Mouse (Mus musculus): Measurements from ENCODE around the gene Tmem219. TPM values are rescaled to one million over a fixed set of nuclear protein-coding genes. Genes with fewer than 3 reads are reported as not detected.
"Not testable (repeated sequence)": the region's sequence is repeated elsewhere in the genome, so short reads cannot be mapped to it uniquely, and the experiment has no call there.

Gene Tmem219
- polyA plus RNA-seq, 1 experiment, result 94.7 TPM

DNA sequence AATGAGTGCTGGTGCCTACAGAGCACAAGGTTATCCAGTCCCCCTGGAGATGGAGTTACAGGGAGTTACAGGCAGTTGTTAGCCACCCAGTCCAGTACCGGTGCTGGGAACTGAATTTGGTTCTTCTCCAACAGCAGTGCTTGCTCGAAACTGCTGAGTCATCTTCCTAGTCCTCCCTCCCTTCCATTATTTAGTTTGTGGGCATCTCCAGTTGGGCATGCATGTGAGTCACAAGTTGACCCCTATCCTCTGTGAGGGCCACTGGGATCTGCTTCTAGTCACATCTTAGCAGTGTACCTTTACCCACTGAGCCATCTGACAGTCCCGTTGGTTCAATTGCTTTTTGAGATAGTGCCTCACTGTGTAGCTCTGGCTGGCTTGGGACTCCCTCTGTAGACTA is 17.1 kb downstream of the Tmem219 start:
- no peak for DNase-seq
- Histone ChIP-seq H3K4me1 (replicated peaks; ENCODE audit: control insufficient read depth, insufficient read depth, low read length) (no peaks in the 10 kb centered on the region), H3K27ac (ENCODE audit: control insufficient read depth, insufficient read depth, low read length) (no peak overlapping the region), H3K4me3 (ENCODE audit: control insufficient read depth, insufficient read depth, low read length) (no peak overlapping the region), H3K36me3 (ENCODE audit: control insufficient read depth, insufficient read depth, low read length) (no peaks in the 10 kb centered on the region), H3K27me3 (ENCODE audit: control insufficient read depth, insufficient read depth, low read length) (no peaks in the 10 kb centered on the region)
- TF ChIP-seq CTCF (IDR thresholded peaks at IDR 0.05; ENCODE audit: borderline replicate concordance, control insufficient read depth, extremely low read depth, insufficient read depth, low read length, poor library complexity) (no peak), POLR2A (IDR thresholded peaks at IDR 0.05; ENCODE audit: control insufficient read depth, extremely low read depth, insufficient read depth, low read length, poor library complexity) (no peak)
- WGBS, result 51% methylated on average over 3 of the region's 3 CpGs

- H3K27me3 ChIP-seq (ENCODE audit: control insufficient read depth, insufficient read depth, low read length); H3K36me3 ChIP-seq (ENCODE audit: control insufficient read depth, insufficient read depth, low read length); DNase-seq; H3K4me3 ChIP-seq (ENCODE audit: control insufficient read depth, insufficient read depth, low read length); H3K27ac ChIP-seq (ENCODE audit: control insufficient read depth, insufficient read depth, low read length): not testable (repeated sequence)
- H3K4me1 ChIP-seq (replicated peaks; ENCODE audit: control insufficient read depth, insufficient read depth, low read length), result peaks cover 14% of the 10 kb centered on the region
- 95% methylated on average over 7 of the region's 9 CpGs for WGBS
Observed at GRCm38 (mm10) chr7:126899781-126900180, 22.9 kb downstream of the Tmem219 start.

DNA sequence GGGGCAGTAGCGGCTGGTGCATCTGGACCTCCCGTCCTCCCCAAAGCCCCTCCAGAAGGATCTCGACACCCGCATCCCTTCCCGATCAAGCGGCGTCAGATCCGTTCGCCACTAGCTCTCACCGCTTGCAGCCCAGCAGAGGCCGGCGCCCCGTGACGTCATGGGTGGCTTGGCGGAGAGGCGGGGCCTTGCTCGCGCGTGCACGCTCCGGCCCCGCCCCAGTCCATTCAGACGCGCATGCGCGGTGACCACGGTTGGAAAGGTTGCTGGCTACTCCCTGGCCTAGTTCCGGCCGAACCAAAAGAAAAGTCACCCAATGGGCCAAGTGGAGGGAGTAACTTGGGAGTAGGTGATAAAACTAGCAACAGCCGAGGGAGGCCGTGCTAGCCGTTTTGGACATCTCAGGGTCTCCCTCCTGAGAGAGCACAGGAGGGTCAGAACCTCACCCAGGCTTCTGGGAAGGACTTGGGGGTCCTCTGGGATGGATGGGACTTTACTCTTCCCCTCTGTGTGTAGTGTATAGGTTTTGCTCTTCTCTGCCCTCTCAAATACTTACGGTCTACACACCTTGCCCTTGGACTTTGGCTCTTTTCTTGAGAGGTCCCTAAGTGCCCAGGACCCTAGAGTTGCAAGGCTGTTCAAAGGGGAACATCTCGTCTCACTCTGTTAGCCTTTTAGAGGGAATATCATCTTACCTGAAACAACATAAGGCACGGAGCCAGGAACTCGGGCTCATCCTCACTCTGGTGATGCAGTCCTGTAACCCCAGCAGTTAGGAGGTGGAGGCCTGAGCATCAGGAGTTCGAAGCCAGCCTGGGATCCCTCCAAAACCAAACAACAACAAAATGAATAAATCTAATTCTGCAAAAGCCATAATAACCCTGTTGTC is 24.4 kb downstream of the Tmem219 start:
- DNase-seq, result peak; percentile 93
- Histone ChIP-seq H3K4me3 (ENCODE audit: control insufficient read depth, insufficient read depth, low read length) (peak overlapping the region; percentile 78), H3K27me3 (ENCODE audit: control insufficient read depth, insufficient read depth, low read length) (no peaks in the 10 kb centered on the region), H3K27ac (ENCODE audit: control insufficient read depth, insufficient read depth, low read length) (peak overlapping the region; percentile 8; the same call in 1 of the 2 replicates), H3K36me3 (ENCODE audit: control insufficient read depth, insufficient read depth, low read length) (no peaks in the 10 kb centered on the region), H3K4me1 (replicated peaks; ENCODE audit: control insufficient read depth, insufficient read depth, low read length) (peaks cover 14% of the 10 kb centered on the region)
- 15% methylated on average over 37 of the region's 37 CpGs for WGBS
- 0 out of 2 replicates have a peak, but pooled peaks have one; percentile 41 for TF ChIP-seq CTCF (IDR thresholded peaks at IDR 0.05; ENCODE audit: borderline replicate concordance, control insufficient read depth, extremely low read depth, insufficient read depth, low read length, poor library complexity)
- TF ChIP-seq POLR2A (IDR thresholded peaks at IDR 0.05; ENCODE audit: control insufficient read depth, extremely low read depth, insufficient read depth, low read length, poor library complexity), result peak; percentile 66; the same call in 1 of the 2 replicates

DNA sequence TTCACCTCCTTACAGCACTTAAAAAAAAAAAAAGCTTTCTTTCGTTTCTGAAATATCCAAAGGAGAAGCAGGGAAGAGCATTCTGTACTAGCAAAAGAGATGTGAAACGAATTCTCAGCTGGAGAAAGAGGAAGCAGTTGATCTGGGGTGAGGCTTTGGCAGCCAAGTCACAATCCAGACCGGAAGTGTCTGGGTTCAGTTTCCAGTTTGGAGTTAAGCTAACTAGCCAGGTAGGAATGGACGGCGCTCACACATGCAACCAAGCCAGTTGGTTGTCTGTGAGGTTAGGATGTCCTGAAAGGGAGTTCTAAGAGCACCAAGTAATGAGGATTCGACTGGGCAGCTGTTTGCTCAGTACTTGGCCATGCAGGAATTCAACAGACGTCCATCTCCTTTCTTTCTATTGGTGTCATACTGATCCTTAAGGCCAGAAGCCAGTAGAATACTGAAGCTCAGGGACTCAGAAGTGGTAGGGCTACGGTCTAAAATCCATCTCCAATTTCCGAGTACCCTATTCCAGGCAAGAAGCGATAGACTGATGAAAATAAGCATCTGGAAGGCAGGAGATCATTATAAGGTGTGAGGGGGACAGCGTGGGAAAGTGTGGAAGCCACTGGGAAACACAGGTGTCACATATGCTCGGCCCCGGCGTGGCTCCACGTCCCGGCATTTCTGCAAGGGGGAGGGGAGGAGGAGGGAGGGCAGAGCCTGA is 25.2 kb downstream of the Tmem219 start:
- peak overlapping the region; percentile 8; the same call in 1 of the 2 replicates for H3K27ac ChIP-seq (ENCODE audit: control insufficient read depth, insufficient read depth, low read length)
- TF ChIP-seq POLR2A (IDR thresholded peaks at IDR 0.05; ENCODE audit: control insufficient read depth, extremely low read depth, insufficient read depth, low read length, poor library complexity) (no peak), CTCF (IDR thresholded peaks at IDR 0.05; ENCODE audit: borderline replicate concordance, control insufficient read depth, extremely low read depth, insufficient read depth, low read length, poor library complexity) (no peak)
- DNase-seq, result no peak
- WGBS, result 3% methylated on average over 16 of the region's 16 CpGs
- H3K27me3 ChIP-seq (ENCODE audit: control insufficient read depth, insufficient read depth, low read length), result no peaks in the 10 kb centered on the region
- H3K4me1 ChIP-seq (replicated peaks; ENCODE audit: control insufficient read depth, insufficient read depth, low read length), result peaks cover 14% of the 10 kb centered on the region
- H3K36me3 ChIP-seq (ENCODE audit: control insufficient read depth, insufficient read depth, low read length), result no peaks in the 10 kb centered on the region
- H3K4me3 ChIP-seq (ENCODE audit: control insufficient read depth, insufficient read depth, low read length), result peak overlapping the region; percentile 78

- H3K36me3 ChIP-seq (ENCODE audit: control insufficient read depth, insufficient read depth, low read length), result no peaks in the 10 kb centered on the region
- H3K4me3 ChIP-seq (ENCODE audit: control insufficient read depth, insufficient read depth, low read length), result no peak overlapping the region
- peak overlapping the region; percentile 28; the same call in 1 of the 2 replicates for H3K27ac ChIP-seq (ENCODE audit: control insufficient read depth, insufficient read depth, low read length)
- 80% methylated on average over 5 of the region's 5 CpGs for WGBS
- TF ChIP-seq POLR2A (IDR thresholded peaks at IDR 0.05; ENCODE audit: control insufficient read depth, extremely low read depth, insufficient read depth, low read length, poor library complexity), result no peak
- TF ChIP-seq CTCF (IDR thresholded peaks at IDR 0.05; ENCODE audit: borderline replicate concordance, control insufficient read depth, extremely low read depth, insufficient read depth, low read length, poor library complexity), result no peak
- DNase-seq, result no peak
- H3K4me1 ChIP-seq (replicated peaks; ENCODE audit: control insufficient read depth, insufficient read depth, low read length), result peaks cover 14% of the 10 kb centered on the region
- no peaks in the 10 kb centered on the region for H3K27me3 ChIP-seq (ENCODE audit: control insufficient read depth, insufficient read depth, low read length)
Observed at GRCm38 (mm10) chr7:126896912-126897311, 25.8 kb downstream of the Tmem219 start.

DNA sequence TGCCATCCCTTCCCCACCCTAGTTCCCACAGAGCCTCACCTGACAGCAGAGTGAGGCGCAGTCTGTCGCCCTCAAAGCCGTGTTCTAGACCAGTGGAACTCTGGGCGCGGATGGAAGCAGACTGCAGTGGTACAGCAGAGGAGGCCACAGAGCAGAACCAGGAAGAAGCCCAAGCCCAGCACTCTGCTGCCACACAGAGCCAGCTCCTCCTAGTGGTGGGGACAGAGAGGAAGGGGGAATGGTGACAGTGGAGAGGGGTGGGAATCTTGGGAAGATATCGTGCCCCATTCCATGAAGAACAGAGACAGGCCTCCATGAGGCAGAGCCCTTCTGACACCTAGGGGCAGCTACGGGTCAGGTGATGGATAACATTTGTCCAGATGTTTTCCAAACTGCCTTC is 33.9 kb downstream of the Tmem219 start:
- no peak overlapping the region for H3K27ac ChIP-seq (ENCODE audit: control insufficient read depth, insufficient read depth, low read length)
- no peaks in the 10 kb centered on the region for H3K27me3 ChIP-seq (ENCODE audit: control insufficient read depth, insufficient read depth, low read length)
- H3K4me3 ChIP-seq (ENCODE audit: control insufficient read depth, insufficient read depth, low read length), result no peak overlapping the region
- peaks cover 6% of the 10 kb centered on the region; the same call in 1 of the 2 replicates for H3K4me1 ChIP-seq (replicated peaks; ENCODE audit: control insufficient read depth, insufficient read depth, low read length)
- DNase-seq, result peak; percentile 39
- WGBS, result 70% methylated on average over 7 of the region's 7 CpGs
- H3K36me3 ChIP-seq (ENCODE audit: control insufficient read depth, insufficient read depth, low read length), result no peaks in the 10 kb centered on the region
- no peak for TF ChIP-seq POLR2A (IDR thresholded peaks at IDR 0.05; ENCODE audit: control insufficient read depth, extremely low read depth, insufficient read depth, low read length, poor library complexity)
- TF ChIP-seq CTCF (IDR thresholded peaks at IDR 0.05; ENCODE audit: borderline replicate concordance, control insufficient read depth, extremely low read depth, insufficient read depth, low read length, poor library complexity), result peak; percentile 61; the same call in 1 of the 2 replicates
